Mouse (Mus musculus): Measurements from ENCODE around the gene Dzip1l. TPM values are rescaled to one million over a fixed set of nuclear protein-coding genes. Genes with fewer than 3 reads are reported as not detected.

Gene Dzip1l
- total and polyA plus RNA-seq, 2 experiments from 2014 or later, result 7.1 to 19.9 TPM

- H3K27me3 ChIP-seq (ENCODE audit: insufficient read depth, low read length), result no peaks in the 10 kb centered on the region
- H3K4me2 ChIP-seq (ENCODE audit: low read depth, low read length, poor library complexity, severe bottlenecking), result no peak overlapping the region
- no peak overlapping the region for H3K27ac ChIP-seq (ENCODE audit: low read depth, low read length)
- H3K36me3 ChIP-seq (ENCODE audit: insufficient read depth, low read length), result peaks cover 6% of the 10 kb centered on the region; the same call in 1 of the 2 replicates
- no peak overlapping the region for H3K9ac ChIP-seq (replicated peaks; ENCODE audit: low read length, poor library complexity, severe bottlenecking)
- ATAC-seq (ENCODE audit: low FRiP score), result no peak
- no peak for TF ChIP-seq CTCF (IDR thresholded peaks at IDR 0.05)
- no peaks in the 10 kb centered on the region for H3K9me3 ChIP-seq (ENCODE audit: low read length)
- DNase-seq (ENCODE audit: low spot score), result no peak
- WGBS, result 74% methylated on average over 16 of the region's 16 CpGs
- no peaks in the 10 kb centered on the region for H3K4me1 ChIP-seq (ENCODE audit: insufficient read depth, low read length)
- H3K4me3 ChIP-seq (ENCODE audit: low read depth, low read length), result no peak overlapping the region
These were observed 32.4 kb downstream of the Dzip1l start for GRCm38 (mm10) chr9:99661606-99662166.

- Histone ChIP-seq H3K4me3 (ENCODE audit: low read depth, low read length) (no peak overlapping the region), H3K27me3 (ENCODE audit: insufficient read depth, low read length) (no peaks in the 10 kb centered on the region), H3K4me1 (ENCODE audit: insufficient read depth, low read length) (no peaks in the 10 kb centered on the region), H3K9ac (replicated peaks; ENCODE audit: low read length, poor library complexity, severe bottlenecking) (no peak overlapping the region), H3K9me3 (ENCODE audit: low read length) (no peaks in the 10 kb centered on the region), H3K27ac (ENCODE audit: low read depth, low read length) (no peak overlapping the region), H3K4me2 (ENCODE audit: low read depth, low read length, poor library complexity, severe bottlenecking) (no peak overlapping the region), H3K36me3 (ENCODE audit: insufficient read depth, low read length) (peaks cover 3% of the 10 kb centered on the region; the same call in 1 of the 2 replicates)
- peak; percentile 92 for DNase-seq (ENCODE audit: low spot score)
- 23% methylated on average over 7 of the region's 7 CpGs for WGBS
- peak; percentile 88 for TF ChIP-seq CTCF (IDR thresholded peaks at IDR 0.05)
- ATAC-seq (ENCODE audit: low FRiP score), result peak; percentile 28; the same call in 1 of the 2 replicates
These were observed 33.1 kb downstream of the Dzip1l start for GRCm38 (mm10) chr9:99662406-99662805.

GRCm38 (mm10) chr9:99662887-99663286 lies 33.6 kb downstream of the Dzip1l start:
- Histone ChIP-seq H3K9me3 (ENCODE audit: low read length) (no peaks in the 10 kb centered on the region), H3K9ac (replicated peaks; ENCODE audit: low read length, poor library complexity, severe bottlenecking) (no peak overlapping the region), H3K27ac (ENCODE audit: low read depth, low read length) (no peak overlapping the region), H3K4me1 (ENCODE audit: insufficient read depth, low read length) (no peaks in the 10 kb centered on the region), H3K4me2 (ENCODE audit: low read depth, low read length, poor library complexity, severe bottlenecking) (no peak overlapping the region), H3K36me3 (ENCODE audit: insufficient read depth, low read length) (peaks cover 7% of the 10 kb centered on the region; the same call in 1 of the 2 replicates), H3K4me3 (ENCODE audit: low read depth, low read length) (no peak overlapping the region), H3K27me3 (ENCODE audit: insufficient read depth, low read length) (no peaks in the 10 kb centered on the region)
- ATAC-seq (ENCODE audit: low FRiP score) (no peak), DNase-seq (ENCODE audit: low spot score) (no peak)
- TF ChIP-seq CTCF (IDR thresholded peaks at IDR 0.05), result no peak
- 96% methylated on average over 10 of the region's 10 CpGs for WGBS

GRCm38 (mm10) chr9:99667596-99667995 lies 38.3 kb downstream of the Dzip1l start:
- H3K36me3 ChIP-seq (ENCODE audit: insufficient read depth, low read length), result peaks cover 7% of the 10 kb centered on the region; the same call in 1 of the 2 replicates
- H3K27me3 ChIP-seq (ENCODE audit: insufficient read depth, low read length), result no peaks in the 10 kb centered on the region
- no peak for TF ChIP-seq CTCF (IDR thresholded peaks at IDR 0.05)
- no peak overlapping the region for H3K4me3 ChIP-seq (ENCODE audit: low read depth, low read length)
- no peak for DNase-seq (ENCODE audit: low spot score)
- ATAC-seq (ENCODE audit: low FRiP score), result no peak
- H3K4me2 ChIP-seq (ENCODE audit: low read depth, low read length, poor library complexity, severe bottlenecking), result no peak overlapping the region
- no peaks in the 10 kb centered on the region for H3K9me3 ChIP-seq (ENCODE audit: low read length)
- H3K27ac ChIP-seq (ENCODE audit: low read depth, low read length), result no peak overlapping the region
- H3K4me1 ChIP-seq (ENCODE audit: insufficient read depth, low read length), result no peaks in the 10 kb centered on the region
- 85% methylated on average over 8 of the region's 8 CpGs for WGBS
- no peak overlapping the region for H3K9ac ChIP-seq (replicated peaks; ENCODE audit: low read length, poor library complexity, severe bottlenecking)

GRCm38 (mm10) chr9:99671603-99672002 lies 42.3 kb downstream of the Dzip1l start:
- no peak overlapping the region for H3K4me3 ChIP-seq (ENCODE audit: low read depth, low read length)
- H3K9ac ChIP-seq (replicated peaks; ENCODE audit: low read length, poor library complexity, severe bottlenecking), result no peak overlapping the region
- ATAC-seq (ENCODE audit: low FRiP score) (no peak), DNase-seq (ENCODE audit: low spot score) (peak; percentile 14)
- H3K9me3 ChIP-seq (ENCODE audit: low read length), result no peaks in the 10 kb centered on the region
- H3K4me1 ChIP-seq (ENCODE audit: insufficient read depth, low read length), result no peaks in the 10 kb centered on the region
- peaks cover 7% of the 10 kb centered on the region; the same call in 1 of the 2 replicates for H3K36me3 ChIP-seq (ENCODE audit: insufficient read depth, low read length)
- no peak overlapping the region for H3K27ac ChIP-seq (ENCODE audit: low read depth, low read length)
- TF ChIP-seq CTCF (IDR thresholded peaks at IDR 0.05), result peak; percentile 63
- H3K27me3 ChIP-seq (ENCODE audit: insufficient read depth, low read length), result no peaks in the 10 kb centered on the region
- no peak overlapping the region for H3K4me2 ChIP-seq (ENCODE audit: low read depth, low read length, poor library complexity, severe bottlenecking)
- whole genome bisulfite sequencing, result 37% methylated on average over 2 of the region's 2 CpGs

- no peak for TF ChIP-seq CTCF (IDR thresholded peaks at IDR 0.05)
- H3K4me1 ChIP-seq (ENCODE audit: insufficient read depth, low read length), result no peaks in the 10 kb centered on the region
These were observed 46.4 kb downstream of the Dzip1l start for GRCm38 (mm10) chr9:99675714-99676113.

More at GRCm38 (mm10) chr9:99675714-99676113, 46.4 kb downstream of the Dzip1l start:
- Histone ChIP-seq H3K27ac (ENCODE audit: low read depth, low read length) (no peak overlapping the region), H3K36me3 (ENCODE audit: insufficient read depth, low read length) (no peaks in the 10 kb centered on the region), H3K9ac (replicated peaks; ENCODE audit: low read length, poor library complexity, severe bottlenecking) (no peak overlapping the region), H3K27me3 (ENCODE audit: insufficient read depth, low read length) (no peaks in the 10 kb centered on the region), H3K9me3 (ENCODE audit: low read length) (no peaks in the 10 kb centered on the region), H3K4me3 (ENCODE audit: low read depth, low read length) (no peak overlapping the region), H3K4me2 (ENCODE audit: low read depth, low read length, poor library complexity, severe bottlenecking) (no peak overlapping the region)
- DNase-seq (ENCODE audit: low spot score) (no peak), ATAC-seq (ENCODE audit: low FRiP score) (no peak)
- WGBS, result 90% methylated on average over 3 of the region's 3 CpGs

All from midbrain, postnatal 0 days (tissue).